Mouse (Mus musculus) kidney, postnatal 10 days (tissue): ENCODE results near the gene Dlg1.
"Not testable (repeated sequence)": the region's sequence is repeated elsewhere in the genome, so short reads cannot be mapped to it uniquely, and the experiment has no call there.

ENCODE experiments used
- DNase-seq: peaks from one replicate; pipeline ENCODE4 v3.0.0; 2021; ENCODE audit warnings: mixed read lengths

Dlg1 gene

DNA sequence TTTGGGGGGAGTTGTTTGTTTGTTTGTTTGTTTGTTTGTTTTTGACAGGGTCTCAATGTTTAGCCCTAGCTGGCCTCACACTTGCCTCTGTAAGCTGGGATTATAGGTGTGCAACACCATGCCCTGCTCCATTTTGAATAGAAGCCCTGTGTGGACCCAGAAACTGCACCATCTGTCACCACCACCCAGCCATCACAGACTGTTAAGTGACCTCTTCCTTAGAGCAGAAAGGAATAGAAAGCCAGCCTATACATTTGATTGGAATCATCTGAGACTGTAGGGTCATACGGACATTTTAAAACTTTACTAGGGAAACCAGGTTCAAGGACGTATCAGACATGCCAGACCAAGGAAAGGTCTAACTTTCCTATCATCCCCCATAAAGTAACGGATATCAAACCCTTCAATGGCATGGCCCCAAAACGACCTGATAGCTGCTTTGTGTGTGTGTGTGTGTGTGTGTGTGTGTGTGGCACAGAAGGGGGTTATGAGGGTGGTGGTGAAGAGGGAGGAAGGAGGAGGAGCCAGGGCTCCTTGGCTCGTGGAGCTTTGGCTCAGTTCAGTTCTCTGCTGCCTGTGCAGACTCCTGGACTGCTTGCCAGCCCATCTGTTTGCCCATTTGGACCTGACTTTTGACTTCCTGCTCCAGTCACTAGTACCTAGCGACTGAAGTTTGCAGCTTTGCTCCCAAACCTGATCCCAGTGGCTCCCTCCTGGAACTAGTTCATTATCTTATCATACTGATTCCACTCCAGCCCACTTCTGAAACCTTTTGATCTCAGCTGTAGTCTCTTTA is 4.5 kb upstream of the Dlg1 start:
- DNase-seq = no peak

DNA sequence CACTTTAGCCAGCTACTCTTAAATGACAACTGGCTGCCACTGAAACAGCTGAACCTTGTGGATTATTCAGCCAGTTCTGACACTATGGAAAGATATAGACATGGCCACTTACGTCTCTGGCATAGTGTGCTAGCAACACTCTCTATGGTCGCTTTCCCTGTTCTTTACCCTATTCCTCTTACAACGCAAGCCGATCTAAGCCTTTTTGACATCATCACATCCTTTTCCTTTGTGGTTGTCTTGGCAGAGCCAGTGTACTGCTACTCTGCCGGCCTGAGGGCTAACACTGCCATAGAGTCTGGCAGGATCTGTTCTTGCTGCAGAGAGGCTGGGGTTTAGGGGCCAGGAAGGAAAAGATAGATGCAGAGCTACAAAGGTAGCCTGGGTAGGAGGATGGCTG is 3.8 kb upstream of the Dlg1 start:
- no peak for DNase-seq

DNA sequence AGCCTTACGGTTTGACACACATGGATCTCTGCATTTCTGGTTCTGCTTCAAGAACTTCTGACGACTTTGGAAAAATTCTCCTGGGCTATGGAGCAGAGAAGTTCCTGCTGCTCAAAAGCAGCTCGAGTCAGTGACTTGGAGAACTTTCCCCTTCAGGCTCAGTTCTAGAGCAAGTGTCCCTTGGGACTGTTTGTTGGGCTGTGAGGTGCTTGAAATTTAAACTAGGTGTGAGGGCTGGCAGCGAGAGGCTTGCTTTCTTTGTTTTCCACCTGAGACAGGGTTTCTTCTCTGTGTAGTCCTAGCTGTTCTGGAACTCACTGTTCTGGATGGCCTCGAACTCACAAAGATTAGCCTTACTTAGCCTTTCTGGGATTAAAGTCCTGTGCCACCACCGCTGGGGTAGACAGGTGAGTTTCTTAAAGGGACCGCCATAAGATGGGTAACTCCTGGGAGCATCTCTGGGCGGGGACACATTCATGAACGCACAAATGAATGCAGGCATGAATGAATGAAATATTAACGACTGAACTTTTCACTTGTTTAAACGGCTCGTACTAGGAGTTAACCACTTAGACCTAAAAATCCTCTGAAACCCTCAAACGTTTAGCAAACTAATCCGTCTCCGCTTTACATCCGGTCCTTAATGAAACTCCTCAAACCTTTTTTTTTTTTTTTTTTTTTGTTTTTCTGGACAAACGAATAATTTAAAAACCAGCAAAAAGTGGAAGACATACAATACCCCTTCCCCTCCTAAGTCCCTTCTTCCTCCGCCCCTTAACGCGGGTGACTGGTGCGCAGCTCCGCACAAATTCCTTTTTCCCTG is 476 bp upstream of the Dlg1 start:
- DNase-seq = no peak

GRCm38 (mm10) chr16:31664287-31664597 is 999 bp downstream of the Dlg1 start:
- DNase-seq = no peak

DNA sequence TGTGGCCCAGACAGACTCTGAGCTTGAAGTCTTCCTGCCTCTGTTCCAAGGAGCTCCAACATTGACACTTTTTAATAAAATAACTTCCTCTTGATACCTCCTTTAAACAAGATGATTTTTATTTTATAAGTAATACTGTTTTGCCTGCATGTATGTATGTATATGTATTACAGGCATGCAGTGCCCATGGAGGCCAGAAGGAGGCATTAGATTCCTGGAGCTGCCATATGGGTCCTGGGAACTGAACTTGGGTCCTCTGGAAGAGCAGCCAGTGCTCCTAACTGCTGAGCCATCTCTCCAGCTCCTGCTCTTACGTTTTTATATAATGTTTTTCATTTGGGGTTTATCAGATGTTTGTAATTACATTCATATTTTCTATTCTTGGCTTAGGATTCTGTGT is 9.0 kb downstream of the Dlg1 start:
- no peak for DNase-seq

- no peak for DNase-seq
Observed at GRCm38 (mm10) chr16:31677463-31677862, 14.2 kb downstream of the Dlg1 start.

- DNase-seq = no peak
Observed at GRCm38 (mm10) chr16:31682291-31682690, 19.0 kb downstream of the Dlg1 start.

GRCm38 (mm10) chr16:31683670-31684430 is 20.6 kb downstream of the Dlg1 start:
- peak; percentile 63 for DNase-seq

- DNase-seq = no peak
Observed at GRCm38 (mm10) chr16:31684771-31685170, 21.5 kb downstream of the Dlg1 start.

- DNase-seq = no peak
Observed at GRCm38 (mm10) chr16:31687766-31688165, 24.5 kb downstream of the Dlg1 start.

DNA sequence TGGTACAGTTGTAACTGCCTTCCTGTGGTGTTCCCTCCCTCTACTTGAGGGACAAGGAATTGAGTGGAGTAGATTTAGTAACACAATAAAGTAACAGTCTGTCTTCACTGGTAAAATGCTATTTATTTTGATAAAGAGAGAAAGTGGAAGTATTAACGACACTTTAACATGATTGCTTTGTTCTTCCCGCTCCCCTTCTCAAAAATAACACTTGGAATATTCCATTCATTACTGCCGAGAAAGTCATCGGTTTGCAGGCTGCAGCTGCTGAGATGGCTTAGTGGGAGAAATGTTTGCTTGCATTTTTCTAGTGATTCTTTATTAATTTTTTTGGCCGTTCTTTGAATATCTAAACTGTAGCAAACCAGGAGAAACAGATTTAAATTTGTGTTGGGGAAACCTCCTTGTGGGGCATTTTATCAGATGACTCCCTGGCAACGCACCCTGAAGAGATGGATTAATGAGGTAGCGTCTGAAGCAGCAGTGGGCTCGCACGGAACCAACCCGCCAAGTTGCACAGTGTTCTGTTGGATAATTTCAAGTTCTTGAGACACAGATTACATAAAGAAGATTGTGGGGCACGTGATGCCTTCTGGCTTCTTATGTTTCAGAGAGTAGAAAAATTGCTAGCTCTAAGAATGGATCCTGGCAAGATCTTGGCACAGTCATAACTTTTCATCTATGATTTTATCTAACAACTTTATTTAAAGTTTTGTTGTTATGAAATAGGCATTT is 32.2 kb downstream of the Dlg1 start:
- DNase-seq = no peak

DNA sequence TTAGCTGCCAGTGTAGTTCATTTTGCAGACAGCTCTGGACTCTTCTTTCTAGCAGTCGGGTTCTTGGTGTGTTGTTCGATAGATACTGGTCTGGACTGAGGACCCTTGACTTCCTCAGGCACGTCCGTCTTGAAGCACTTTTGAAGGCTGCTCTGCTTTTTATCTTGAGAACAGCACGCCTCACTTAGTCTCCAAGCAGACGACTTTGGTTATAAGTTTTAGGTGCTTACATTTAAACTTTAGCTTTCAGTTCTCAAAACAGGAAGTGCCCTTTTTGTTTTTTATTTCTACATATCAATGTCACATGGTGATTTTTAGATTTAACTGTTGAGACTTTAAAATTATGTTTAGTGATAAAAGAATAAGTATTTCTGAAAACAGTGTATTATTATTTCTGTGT is 33.1 kb downstream of the Dlg1 start:
- DNase-seq = no peak

GRCm38 (mm10) chr16:31697341-31697740 is 34.1 kb downstream of the Dlg1 start:
- no peak for DNase-seq

DNA sequence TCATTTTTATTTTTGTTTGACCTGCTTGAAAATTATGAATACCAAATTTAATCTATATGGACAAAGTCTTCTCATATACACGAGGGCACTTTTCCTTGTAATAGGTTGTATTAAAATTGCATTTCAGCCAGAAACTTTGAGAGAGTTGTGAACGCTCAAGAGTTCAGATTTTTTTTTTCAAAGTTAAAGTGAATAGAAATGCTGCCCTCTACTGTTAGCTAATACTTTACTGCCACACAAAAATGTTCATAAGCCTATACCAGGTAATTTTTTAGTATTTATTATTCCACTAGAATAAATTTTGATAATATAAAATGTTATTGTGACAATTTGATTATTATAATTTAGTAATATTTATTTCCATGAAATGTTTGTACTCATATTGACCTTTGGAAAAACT is 42.0 kb downstream of the Dlg1 start:
- DNase-seq = no peak

DNA sequence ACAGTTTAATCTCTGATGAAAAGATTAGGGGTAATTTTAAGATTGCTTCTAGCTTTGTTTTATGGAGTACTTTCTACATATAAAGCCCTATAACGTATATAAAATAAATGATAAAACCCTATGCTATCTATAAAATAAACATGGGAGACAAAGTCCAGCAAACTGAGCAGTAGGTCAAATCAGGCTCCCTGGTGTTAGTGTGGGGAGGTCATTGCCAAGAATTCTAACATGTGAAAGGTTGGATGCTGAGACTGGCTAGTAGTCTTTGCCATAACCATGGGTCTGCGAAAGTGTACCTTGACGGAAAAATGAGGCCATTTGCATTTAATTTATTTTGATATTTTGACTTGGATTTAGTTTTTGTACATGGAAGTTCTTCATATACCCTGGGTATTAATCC is 42.7 kb downstream of the Dlg1 start:
- DNase-seq = no peak

GRCm38 (mm10) chr16:31707326-31707725 is 44.1 kb downstream of the Dlg1 start:
- peak; percentile 43 for DNase-seq

GRCm38 (mm10) chr16:31722991-31723390 is 59.7 kb downstream of the Dlg1 start:
- no peak for DNase-seq

DNA sequence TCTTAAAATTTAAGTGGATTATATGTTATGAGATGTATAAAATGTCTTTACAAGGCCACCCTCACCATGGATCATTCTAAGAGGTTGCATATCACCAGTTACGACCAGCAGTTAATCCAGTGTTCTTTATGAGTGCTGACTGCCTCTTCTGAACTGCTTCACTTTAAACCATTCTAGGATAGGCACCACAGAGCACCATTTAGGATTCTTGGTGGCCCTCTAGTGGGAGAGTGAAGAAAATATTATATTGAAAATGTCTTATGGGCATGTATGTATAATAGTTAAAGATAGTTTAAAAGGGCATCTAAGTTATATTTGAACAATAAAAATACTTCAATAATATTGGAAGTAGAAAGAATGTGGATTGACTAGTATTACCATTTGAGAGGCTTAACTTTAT is 60.9 kb downstream of the Dlg1 start:
- DNase-seq = no peak

DNA sequence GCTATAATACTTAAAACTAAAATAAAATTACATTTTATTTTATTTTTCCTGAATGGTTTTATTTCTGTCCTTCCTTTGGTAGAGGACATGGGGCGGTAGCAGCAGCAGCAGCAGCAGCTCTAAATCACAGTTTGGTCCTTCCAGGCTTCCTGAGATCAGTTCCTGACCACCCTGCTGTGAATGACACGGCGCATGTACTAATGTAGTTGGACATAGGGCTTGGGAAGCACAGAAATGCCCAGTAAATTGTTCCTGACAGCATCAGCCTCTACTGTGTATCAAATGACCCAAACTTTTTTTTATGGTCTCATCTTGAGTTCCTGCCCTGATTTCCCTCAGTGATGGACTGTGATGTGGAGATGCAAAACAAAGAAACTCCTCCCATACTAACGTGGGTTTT is 61.6 kb downstream of the Dlg1 start:
- no peak for DNase-seq

GRCm38 (mm10) chr16:31730971-31731370 is 67.7 kb downstream of the Dlg1 start:
- DNase-seq = not testable (repeated sequence)

- DNase-seq = peak; percentile 10
Observed at GRCm38 (mm10) chr16:31737081-31737480, 73.8 kb downstream of the Dlg1 start.

- DNase-seq = no peak
Observed at GRCm38 (mm10) chr16:31737761-31738160, 74.5 kb downstream of the Dlg1 start.

DNA sequence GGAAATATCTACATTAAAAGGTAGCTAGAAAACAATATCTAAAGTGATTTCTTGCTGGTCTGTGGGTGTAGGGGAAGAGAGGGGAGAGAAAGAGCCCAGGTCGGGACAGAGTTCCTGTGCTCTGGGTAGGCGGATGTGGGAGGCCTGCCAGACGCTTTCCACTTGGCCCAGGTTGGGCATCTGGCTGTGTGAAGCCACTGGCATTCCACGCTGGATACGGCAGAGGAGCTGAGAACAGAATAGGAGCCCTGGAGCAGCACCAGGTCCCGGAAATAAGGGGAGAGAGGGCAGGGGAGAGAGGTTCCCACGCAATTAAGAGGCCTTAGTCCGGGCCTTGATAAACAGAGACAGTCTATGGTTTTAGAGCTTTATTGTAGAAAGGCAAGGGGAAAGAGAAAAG is 77.0 kb downstream of the Dlg1 start:
- peak; percentile 32 for DNase-seq
